Mouse (Mus musculus) spleen, adult 18-20 months (tissue): ENCODE data around the gene Zfp37.
"Not testable (repeated sequence)": the region's sequence is repeated elsewhere in the genome, so short reads cannot be mapped to it uniquely, and the experiment has no call there.

Source experiments
- DNase-seq, 2 experiments: peaks; one replicate each; pipeline ENCODE4 v3.0.0; 2022; ENCODE audit warnings: mixed read lengths in 2 of 2

The Zfp37 gene

DNA sequence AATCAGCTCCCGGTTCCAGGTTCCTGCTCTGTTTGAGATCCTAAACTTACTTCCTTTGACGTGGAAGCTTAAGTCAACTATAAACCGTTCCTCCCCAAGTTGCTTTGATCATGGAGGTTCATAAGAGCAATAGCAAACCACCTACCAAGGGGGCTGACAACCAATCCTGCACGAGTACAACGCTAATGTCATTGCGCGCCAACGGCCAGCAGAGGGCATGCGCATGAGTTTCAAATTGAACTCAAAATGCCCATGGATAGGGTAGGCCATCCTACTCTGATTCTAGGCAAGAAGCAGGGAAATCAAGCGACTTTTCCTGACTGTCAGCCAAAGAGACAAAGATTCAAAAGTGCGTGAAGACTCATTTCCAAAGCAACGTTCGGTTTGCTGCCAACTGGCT, at the start of gene Zfp37:
Gene Zfp37, minus strand, starts transcription at position 279 of the 400 bp plus-strand sequence.
- DNase-seq = peak in 1 of 2 experiments; percentile 12

DNA sequence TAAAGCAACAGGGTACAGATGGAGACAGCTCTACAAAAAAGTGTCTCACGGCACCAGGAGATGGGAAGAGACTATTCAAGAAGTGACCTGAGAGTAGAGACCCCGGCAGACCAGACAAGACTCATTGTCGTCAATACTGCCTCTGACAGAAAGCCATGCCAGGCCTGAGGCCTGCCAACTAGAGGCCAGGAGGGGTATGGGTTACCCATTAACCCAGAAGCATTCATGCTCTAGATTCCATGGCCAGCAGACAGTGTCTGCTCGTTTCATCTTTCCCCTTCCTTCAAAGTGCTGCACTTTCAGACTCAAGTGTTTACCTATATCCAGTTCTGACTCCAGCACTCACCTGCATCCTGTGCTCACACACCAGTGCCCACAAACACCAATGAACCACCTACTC, 47.2 kb upstream of the Zfp37 start:
- no peak for DNase-seq

DNA sequence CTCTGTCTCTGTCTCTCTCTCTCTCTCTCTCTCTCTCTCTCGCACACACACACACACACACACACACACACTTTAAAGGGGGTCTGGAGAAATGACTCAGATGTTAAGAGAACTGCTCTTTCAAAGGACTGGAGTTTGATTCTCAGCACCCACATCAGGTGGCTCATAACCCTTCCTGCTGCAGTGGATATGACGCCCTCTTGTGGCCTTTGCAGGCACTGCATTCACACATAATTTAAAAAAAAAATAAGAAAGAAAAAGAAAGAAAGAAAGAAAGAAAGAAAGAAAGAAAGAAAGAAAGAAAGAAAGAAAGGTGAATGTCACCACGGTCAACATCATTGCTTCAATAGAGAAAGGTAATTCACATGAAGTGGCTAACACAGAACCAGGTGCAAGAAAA, 46.4 kb upstream of the Zfp37 start:
- DNase-seq = no peak

DNA sequence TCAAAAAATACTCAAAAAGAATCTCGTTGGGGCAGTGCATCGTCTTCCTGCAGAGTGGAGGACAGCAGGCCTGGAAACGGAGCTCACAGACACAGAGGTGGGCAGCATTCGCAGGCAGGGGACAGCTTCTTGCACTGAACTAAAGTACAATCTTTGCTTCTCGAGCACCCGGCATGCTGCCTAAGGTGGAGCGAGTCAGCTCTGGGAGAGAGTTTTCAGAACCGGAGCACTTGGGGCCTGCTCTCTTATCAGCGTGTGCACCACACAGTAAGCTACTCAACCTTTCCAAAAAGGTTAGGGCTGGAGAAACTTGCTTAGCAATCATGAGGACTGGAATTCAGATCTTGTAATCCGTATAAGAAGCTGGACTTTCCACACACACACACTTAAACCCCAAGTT, 45.8 kb upstream of the Zfp37 start:
- peak in 1 of 2 experiments; percentile 0 for DNase-seq

DNA sequence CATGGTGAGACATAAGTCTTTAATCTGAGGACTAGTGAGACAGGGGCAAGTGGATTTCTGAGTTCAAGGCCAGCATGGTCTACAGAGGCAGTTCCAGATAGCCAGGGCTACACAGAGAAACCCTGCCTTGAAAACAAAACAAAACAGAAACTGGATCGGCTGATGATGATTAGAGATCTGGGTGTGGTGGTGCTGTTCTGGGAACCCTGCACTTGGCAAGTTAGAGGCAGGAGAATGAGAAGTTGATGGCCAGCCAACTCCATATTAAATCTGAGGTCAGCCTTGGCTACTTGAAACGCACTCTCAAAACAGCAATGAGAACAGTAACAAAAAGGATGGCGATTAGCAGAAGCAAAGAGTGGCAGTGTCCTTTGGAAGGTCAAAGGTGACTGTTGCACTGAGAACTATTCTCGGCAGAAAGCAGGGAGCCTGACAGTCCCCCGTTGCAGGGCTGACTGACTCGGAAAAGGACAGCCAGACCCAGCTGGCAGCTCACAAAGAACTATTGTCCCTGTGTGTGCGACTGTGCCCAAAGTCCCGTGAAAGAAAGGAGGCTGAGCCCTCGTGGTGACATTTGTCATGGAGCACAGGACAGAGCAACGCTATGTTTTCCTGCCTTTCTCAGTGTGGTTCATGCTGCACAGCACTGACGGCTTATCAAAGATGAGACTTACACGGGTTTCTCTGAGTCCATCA, 44.1 kb upstream of the Zfp37 start:
- no peak for DNase-seq

DNA sequence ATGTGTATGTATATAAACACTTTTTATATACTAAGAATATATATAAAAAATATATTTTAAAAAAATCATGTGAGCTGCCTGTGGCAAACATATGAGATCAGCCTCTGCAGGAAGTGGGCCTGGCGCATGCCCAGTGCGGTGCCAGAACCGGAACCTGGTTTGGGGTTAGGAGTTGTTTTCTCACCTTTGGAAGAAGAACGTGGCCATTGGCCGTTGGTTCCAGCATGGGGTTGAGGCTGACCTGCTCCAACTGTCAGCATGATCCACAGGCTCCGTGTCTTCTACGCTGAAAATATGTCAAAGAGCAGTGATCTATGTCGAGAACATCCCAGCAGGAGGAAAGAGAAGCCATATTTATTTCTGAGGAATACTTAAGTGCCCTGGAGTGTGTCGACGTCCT, 43.1 kb upstream of the Zfp37 start:
- no peak for DNase-seq

DNA sequence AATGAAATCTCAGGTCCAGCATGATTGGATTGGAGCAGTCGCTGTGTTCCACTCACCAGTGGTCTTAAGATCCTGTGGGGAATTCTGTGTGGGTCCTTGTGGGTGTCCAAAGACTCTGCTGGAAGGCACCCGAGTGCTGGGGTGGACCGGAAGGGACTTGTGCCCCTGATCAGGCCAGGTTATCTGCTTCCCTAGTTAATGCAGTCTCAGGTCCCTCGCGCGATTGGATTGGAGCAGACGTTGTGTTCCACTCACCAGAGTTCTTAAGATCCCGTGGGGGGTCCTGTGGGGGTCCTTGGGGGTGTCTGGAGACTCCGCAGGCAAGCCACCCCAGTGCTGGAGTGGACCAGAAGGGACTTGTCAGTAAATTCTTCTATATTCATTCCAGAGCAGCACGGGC, 41.8 kb upstream of the Zfp37 start:
- no peak for DNase-seq

DNA sequence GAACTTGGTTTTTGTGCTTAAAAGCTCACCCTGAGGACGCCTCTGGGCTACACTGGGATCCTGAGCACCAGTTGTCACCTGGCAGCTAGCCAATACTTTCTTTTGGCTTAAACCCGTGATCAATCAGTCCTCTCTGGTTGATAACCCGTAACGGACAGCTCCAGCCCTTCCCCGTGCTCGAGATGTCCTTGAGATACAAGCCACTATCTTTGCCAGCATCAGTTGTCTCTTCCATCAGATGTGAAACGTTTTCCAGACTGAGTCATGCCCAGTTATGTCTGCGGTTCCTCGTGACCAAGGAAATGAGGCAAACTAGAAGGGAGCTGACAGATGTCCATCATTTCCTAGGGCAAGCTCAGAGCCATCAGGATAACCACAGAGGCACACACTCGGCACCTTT, 36.3 kb upstream of the Zfp37 start:
- DNase-seq = no peak

DNA sequence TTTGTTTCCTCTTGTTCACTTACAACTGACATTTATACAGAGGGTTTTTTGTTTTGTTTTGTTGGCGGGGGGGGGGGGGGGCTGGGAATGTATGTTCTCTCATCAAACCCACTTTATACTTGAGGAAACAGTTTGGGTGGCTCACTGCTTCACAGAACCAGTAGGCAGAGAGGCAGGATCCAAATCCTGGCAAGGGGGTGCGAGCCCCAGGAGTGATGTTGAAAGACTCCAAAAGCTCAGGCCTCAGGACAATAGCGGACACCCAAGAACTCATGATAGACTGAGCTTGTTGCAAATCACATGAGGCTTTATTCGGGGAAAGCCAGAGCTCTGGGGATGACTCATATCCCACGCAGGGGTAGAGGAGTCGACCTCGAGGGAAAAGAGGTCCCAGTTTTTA, 35.2 kb upstream of the Zfp37 start:
- not testable (repeated sequence) for DNase-seq

DNA sequence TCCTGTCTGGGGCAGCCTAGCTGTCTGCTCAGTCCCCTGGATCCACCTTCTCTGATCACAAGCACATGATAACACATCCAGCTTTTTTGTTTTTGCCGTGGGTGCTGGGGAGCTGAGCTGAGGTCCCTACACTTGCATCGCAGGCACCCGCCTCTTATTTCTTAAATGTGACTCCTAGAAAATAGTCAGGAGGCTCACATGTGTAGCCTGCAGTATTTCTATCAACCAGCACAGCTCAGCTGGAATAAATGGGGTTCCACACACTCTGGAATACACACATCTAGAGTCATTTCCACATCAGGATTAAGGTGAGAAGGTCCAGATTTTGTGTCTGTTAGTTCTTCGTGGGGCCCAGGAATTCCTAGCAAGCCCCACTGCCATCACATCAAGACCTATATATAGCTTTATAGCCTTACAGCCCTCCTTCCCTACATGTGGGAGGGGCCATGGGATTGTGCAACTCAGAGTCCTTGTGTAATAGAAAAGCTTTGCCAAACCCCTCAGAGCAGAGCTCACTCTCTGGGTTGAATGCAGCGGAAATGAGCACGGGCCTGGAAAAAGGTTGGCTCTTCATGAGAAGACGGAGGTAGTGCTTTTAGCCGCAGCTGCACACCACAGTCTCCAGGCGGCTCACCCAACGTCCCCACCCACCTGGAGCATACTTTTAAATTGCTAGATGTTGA, 34.4 kb upstream of the Zfp37 start:
- no peak for DNase-seq

DNA sequence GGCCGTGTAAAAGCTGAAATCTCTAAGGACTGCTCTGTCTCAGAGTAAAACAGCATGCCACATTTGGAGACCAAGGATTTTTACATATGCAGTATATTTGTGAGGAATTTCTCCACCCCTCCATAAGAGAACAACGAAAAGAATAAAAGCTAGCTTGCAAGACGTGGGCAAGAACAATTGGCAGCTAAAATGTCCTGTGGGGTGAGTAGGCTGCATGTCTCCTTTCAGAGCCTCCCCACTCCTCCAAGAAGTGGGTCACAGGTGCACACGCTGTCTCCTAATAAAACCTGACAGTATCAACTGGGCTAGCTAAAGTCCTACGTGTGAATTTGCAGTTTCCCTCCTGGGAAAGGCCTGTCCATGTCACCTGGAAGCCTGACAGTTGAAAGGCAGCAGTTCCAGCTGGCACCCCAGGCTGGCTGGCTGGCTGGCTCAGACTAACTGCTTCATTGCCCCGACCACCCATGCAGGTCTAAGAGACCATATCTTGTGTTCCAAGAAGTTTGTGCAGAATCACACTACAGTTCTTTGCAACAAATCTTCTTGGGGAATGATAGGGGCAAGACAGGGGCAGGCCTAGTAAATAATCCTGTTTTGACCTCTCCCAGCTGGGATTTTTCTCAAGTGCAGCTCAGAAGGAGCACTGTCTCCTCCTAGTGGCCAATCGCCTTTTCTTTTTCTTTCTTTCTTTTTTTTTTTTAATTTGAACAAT, 32.4 kb upstream of the Zfp37 start:
- DNase-seq = no peak

DNA sequence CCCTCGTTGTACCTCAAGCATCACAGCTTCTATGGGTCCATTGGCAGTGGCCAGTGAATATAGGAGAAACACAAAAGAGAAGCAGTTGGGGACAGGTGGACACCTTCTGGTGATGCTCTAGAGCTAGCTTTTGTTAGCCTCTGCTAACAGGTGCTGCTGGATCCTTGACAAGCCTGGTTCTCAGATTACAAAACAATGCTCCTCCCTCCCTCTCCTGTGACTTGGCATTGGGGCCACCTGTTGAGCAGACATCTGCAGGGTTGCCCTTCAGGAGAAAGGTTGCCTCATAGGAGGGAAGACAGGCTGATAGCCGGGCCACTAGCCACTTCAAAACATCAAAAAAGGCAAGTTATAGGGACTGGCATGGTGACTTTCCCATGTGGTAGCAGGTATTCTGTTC, 31.4 kb upstream of the Zfp37 start, which contains the start of gene Slc31a2:
Gene Slc31a2, plus strand, starts transcription at position 287 of the 400 bp plus-strand sequence.
- DNase-seq = no peak

DNA sequence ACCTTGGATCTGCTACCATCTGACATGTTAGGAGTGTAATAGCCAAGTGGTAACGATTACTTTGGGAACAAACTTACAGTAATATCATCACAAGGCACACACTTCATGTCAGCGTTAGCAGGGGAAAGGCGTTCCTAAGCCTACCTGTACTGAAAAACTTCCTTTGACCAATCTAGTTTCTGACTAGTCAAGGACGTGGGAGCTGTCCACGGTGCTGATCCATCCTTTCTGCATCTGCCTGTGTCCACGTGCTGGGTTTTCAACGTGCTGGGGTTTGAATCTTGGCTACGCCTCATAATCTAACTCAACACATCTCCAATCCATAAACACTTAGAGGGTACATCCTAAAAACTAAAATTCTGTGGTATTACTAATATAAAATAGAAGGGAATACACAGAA, 26.1 kb upstream of the Zfp37 start:
- DNase-seq = peak in 1 of 2 experiments; percentile 22

DNA sequence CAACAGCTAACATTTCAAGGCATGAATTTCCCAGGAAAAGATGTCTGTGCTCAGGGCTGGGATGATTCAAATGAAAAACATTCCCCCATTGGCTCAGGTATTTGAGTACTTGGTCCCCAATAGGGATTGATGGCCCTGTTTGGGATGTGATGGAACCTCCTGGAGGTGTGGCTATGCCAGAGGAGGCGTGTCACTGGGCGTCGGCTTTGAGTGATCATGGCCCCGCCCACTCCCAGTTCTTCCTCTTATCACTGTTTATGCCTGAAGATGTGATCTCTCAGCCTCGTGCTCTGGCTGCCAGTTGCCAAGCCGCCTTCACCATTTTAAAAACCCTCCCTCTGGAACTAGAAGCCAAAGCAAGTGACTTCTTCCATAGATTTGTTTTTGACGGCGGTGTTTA, 23.7 kb upstream of the Zfp37 start:
- no peak for DNase-seq

DNA sequence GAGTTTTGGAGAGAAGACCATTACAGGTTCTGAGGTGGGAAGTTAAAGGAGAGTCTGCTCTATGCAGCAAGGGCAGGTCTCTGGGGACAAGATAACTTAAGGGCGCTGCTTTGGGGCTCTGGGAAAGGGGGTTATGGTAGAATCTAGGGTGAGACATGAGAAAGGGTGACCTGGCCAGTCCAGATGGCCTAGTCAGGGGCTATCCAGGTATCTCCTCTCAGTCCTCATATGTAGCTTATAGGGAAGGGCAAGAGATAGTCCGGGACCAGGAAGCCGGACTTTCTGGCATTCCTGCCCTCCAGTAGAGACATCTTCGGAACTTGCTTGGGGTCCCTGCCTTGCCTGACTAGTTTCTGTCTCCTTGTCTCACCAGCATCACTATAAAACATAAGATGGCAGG, 20.9 kb upstream of the Zfp37 start:
- no peak for DNase-seq

DNA sequence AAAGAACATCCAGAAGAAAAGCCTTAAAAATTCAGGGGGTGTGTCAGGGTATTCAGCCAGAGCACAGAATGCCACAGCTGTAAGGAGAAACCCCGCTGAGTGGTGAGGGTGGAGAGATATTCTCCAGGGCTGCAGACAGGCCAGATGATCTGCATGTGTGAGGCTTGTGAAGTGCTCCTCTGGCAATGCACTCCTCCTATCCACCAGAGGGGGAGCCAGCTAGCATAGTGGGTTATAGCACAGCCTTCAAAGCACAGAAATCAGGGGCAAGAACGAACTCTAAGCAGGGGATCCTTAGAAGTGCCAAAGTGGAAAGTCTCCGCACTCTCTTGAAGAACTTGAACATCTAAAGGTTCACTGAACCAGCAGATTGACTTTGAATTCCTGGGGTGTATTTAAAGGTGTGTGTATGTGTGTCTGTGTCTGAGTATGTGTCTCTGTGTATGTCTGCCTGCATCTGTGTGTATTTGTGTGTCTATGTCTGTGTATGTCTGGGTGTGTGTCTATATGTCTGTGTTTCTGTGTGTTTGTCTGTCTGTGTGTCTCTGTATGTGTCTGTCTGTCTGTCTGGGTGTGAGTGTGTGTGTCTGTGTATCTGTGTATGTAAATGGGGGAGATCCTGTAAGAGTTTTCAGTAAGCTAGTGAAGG, 20.2 kb upstream of the Zfp37 start:
- no peak for DNase-seq

DNA sequence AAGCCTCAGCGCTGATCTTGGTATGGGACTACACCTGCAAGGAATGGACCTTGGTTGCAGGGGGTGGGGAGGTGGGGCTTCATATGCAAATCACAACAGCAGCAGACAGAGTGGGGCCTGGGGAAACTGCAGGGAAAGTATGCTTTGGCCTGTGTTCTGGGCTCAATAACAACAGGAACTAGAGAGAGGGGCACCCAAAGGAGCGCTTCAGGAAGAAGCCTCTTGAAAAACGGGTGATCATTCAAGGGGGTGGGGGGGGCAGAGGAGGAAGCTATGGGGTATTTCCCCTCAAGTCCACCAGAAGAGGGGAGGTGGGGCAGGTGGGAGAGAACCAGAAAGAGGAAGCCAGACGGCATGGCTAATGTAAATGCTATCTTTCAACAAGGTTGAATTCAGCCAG, 17.5 kb upstream of the Zfp37 start:
- peak; percentile 24 to 27 for DNase-seq

DNA sequence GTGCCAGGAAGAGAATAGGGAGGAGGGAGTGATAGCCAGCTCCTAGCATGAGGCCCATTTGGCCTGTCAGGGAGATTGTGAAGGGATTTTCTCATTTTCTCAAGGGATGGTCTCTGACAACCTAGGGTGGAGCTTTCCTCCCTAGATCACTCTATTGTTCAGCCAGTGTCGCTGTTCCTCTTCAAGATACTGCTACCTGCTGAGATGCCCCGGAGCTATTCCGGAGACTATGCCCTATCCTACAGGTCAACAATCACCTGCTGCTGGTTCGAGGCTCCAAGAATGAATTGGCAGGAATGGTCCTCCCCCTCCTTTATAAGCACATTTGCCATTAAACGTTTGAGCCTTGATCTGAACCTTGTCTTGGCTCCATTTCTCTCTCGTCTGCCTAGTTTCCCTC, 9.7 kb upstream of the Zfp37 start:
- DNase-seq = no peak

DNA sequence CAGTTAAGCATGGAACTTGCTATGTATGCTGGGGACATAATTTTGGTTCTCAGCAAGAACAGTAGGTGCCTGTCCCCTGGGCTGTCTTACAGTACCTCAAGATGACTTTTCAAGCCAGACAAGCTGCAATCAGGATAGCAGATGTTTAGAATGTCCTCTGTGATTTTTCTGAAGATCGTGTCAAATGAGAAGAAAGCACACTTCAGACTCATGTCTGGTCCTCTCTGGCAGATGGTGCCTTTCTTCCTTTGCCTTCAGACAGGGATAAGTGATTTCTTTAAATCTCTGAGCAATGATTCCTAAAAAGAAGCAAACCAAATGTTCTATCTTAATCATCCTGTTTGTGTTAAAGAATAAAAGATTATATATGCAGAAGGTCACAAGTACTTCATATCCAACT, 694 bp downstream of the Zfp37 start:
- DNase-seq = no peak

DNA sequence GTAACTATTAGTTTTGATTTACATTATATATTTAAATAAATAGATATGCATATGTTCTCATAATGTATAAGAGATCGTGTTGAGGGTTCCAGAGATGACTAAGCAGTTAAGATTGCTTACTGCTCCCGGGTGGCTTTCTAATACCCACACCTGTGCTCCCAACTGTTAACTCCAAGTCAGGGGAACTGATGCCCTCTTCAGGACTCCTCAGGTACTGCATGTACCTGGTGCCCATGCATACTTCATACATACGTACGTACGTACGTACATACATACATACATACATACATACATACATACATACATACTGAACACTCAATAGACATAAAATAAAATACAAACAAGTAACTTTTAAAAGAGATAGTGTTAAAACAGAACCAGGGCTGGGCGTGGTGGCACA, 1.4 kb downstream of the Zfp37 start:
- DNase-seq = peak in 1 of 2 experiments; percentile 12

DNA sequence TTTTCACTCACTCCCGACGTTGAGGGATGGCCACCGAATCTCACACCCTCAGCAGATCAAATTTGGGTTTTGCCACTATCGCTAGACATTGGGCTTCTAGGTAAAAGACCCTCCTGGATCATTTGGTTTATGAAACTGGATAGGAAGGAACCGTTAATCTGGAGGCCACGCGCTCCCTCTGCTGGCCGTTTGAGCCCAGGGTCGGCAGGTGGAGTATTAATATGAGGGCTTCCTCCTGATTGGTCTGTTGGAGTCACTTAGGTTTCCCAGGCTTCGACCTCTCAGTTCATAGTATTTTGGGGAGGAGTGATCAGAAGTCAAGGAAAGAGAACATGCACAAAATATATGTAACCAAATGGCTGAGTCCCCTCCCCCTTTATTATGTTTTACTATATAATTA, 2.5 kb downstream of the Zfp37 start:
- peak in 1 of 2 experiments; percentile 48 for DNase-seq

DNA sequence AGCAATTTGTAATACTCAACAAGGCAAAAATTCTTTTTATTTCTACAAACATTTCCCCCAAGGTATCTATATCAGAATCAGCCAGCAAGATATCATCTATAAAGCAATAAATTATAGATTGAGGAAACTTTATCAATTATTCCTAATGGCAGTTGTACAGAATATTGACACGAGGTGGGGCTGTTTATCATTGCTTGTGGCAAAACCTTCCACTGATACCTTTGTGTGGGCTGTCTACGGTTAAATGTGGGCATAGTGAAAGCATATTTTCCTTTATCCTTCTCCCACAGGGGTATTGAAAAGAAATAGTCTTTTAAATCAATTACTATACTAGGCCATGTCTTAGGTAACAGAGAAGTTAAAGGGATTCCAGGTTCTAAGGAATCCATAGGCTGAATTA, 17.4 kb downstream of the Zfp37 start:
- no peak for DNase-seq

DNA sequence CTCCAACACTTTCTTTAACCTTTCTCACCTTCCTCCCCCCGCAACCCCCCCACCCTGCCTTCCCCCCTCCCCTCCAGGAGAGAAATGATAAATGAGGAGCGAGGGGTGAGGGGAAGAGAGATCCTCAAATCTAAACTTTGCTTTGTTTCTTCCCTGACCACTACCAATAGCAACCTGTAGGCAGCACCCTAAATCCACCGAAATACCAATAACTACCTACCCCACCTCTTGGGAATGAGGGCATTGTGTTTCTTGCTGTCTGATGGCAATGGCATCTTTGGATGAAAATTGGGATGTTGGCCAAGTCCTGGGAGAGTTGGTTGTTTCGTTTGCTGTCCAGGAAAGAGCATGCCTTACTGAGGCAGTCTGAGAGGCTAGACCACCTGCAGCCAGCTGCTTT, 20.8 kb downstream of the Zfp37 start:
- no peak for DNase-seq
